Mouse (Mus musculus) heart, embryonic 15.5 days (tissue): Measurements from ENCODE around the gene Pdha1. TPM values are rescaled to one million over a fixed set of nuclear protein-coding genes. Genes with fewer than 3 reads are reported as not detected.

ENCODE experiments used
- ATAC-seq: fragments of 200-750 bp; cut with Nextera tagmentation; replicated peaks from 2 replicates; pipeline ENCODE4 v1.8.0; 2017; ENCODE audit warnings: low read depth, moderate TSS enrichment; ENCODE audit not compliant: insufficient number of reproducible peaks, insufficient read depth, low FRiP score
- H3K27ac ChIP-seq: fragments of 300-500 bp; sonication (generic); 2 replicates; pipeline ENCODE4 v1.5.1; 2015; ENCODE audit warnings: mild to moderate bottlenecking, inconsistent platforms
- H3K27me3 ChIP-seq: fragments of 300-500 bp; sonication (generic); 2 replicates; pipeline ENCODE4 v1.6.1; 2015; ENCODE audit warnings: inconsistent platforms
- H3K36me3 ChIP-seq: fragments of 300-500 bp; sonication (generic); 2 replicates; pipeline ENCODE4 v1.6.1; 2015; ENCODE audit warnings: mild to moderate bottlenecking, inconsistent platforms
- H3K4me1 ChIP-seq: fragments of 300-500 bp; sonication (generic); replicated peaks from 2 replicates; pipeline ENCODE4 v1.6.1; 2015; ENCODE audit warnings: inconsistent platforms
- H3K4me2 ChIP-seq: fragments of 300-500 bp; sonication (generic); 2 replicates; pipeline ENCODE4 v1.6.1; 2015; ENCODE audit warnings: inconsistent platforms, mild to moderate bottlenecking, moderate library complexity
- H3K4me3 ChIP-seq: fragments of 300-500 bp; sonication (generic); 2 replicates; pipeline ENCODE4 v1.5.1; 2015; ENCODE audit warnings: mild to moderate bottlenecking, inconsistent platforms
- H3K9ac ChIP-seq: fragments of 300-500 bp; sonication (generic); 2 replicates; pipeline ENCODE4 v1.6.1; 2015; ENCODE audit warnings: mild to moderate bottlenecking, inconsistent platforms
- H3K9me3 ChIP-seq: fragments of 300-500 bp; sonication (generic); replicated peaks from 2 replicates; pipeline ENCODE4 v1.6.1; 2016; ENCODE audit warnings: inconsistent platforms
- WGBS: fragments of 180-500 bp; shearing (Covaris S2); methylation state at CpG from one replicate; pipeline ENCODE4 v1.1.7; 2015; ENCODE audit warnings: mixed read lengths; 5-methylcytosine and 5-hydroxymethylcytosine counted together
- polyA plus RNA-seq: library from polyadenylated mRNA; unstranded; fragments of >200 nt; fragmentation: Nextera tagmentation; extraction: Ambion mirVana; gene quantifications from 2 replicates; pipeline ENCODE4 v1.2.1, GENCODE M21; 2015

Gene Pdha1
- 277 and 305 TPM in 2 replicates for polyA plus RNA-seq

- Histone ChIP-seq H3K4me2 (peak within 1 kb of the TSS; percentile 62), H3K9me3 (no peaks in the 10 kb centered on the region), H3K36me3 (no peaks in the 10 kb centered on the region), H3K4me3 (peak within 1 kb of the TSS; percentile 66), H3K4me1 (peaks cover 7% of the 10 kb centered on the region), H3K9ac (peak within 1 kb of the TSS; percentile 64), H3K27ac (peak within 1 kb of the TSS; percentile 97), H3K27me3 (no peaks in the 10 kb centered on the region)
- WGBS, result 17% methylated on average over 59 of the region's 67 CpGs
- ATAC-seq, result peak; percentile 93
Measured at GRCm38 (mm10) chrX:160137861-160138717, at the start of gene Pdha1. Pdha1 (minus strand) TSS chrX:160138413.

- ATAC-seq, result no peak
- Histone ChIP-seq H3K36me3 (no peaks in the 10 kb centered on the region), H3K4me1 (no peaks in the 10 kb centered on the region), H3K27ac (no peak overlapping the region), H3K27me3 (no peaks in the 10 kb centered on the region), H3K9me3 (no peaks in the 10 kb centered on the region), H3K4me3 (no peak overlapping the region), H3K9ac (no peak overlapping the region), H3K4me2 (no peak overlapping the region)
- WGBS, result 64% methylated on average over 3 of the region's 3 CpGs
Measured at GRCm38 (mm10) chrX:160179032-160179431, 40.8 kb upstream of the Pdha1 start.

- H3K27ac ChIP-seq, result no peak overlapping the region
- 13% methylated on average over 3 of the region's 3 CpGs for WGBS
- no peaks in the 10 kb centered on the region for H3K36me3 ChIP-seq
- no peak for ATAC-seq
- H3K4me3 ChIP-seq, result no peak overlapping the region
- H3K4me1 ChIP-seq, result no peaks in the 10 kb centered on the region
- no peaks in the 10 kb centered on the region for H3K27me3 ChIP-seq
- no peak overlapping the region for H3K4me2 ChIP-seq
- no peak overlapping the region for H3K9ac ChIP-seq
- H3K9me3 ChIP-seq, result no peaks in the 10 kb centered on the region
Measured at GRCm38 (mm10) chrX:160170150-160170549, 31.9 kb upstream of the Pdha1 start.

- Histone ChIP-seq H3K9me3 (no peaks in the 10 kb centered on the region), H3K27ac (no peak overlapping the region), H3K36me3 (no peaks in the 10 kb centered on the region), H3K4me2 (no peak overlapping the region), H3K9ac (no peak overlapping the region), H3K4me3 (no peak overlapping the region), H3K27me3 (no peaks in the 10 kb centered on the region), H3K4me1 (no peaks in the 10 kb centered on the region)
- no peak for ATAC-seq
- 40% methylated on average over 6 of the region's 6 CpGs for WGBS
Measured at GRCm38 (mm10) chrX:160166246-160166985, 28.2 kb upstream of the Pdha1 start.

GRCm38 (mm10) chrX:160164259-160164658 is 26.0 kb upstream of the Pdha1 start:
- Histone ChIP-seq H3K27ac (no peak overlapping the region), H3K4me3 (no peak overlapping the region), H3K9ac (no peak overlapping the region), H3K36me3 (no peaks in the 10 kb centered on the region), H3K4me2 (no peak overlapping the region), H3K9me3 (no peaks in the 10 kb centered on the region), H3K27me3 (no peaks in the 10 kb centered on the region), H3K4me1 (no peaks in the 10 kb centered on the region)
- ATAC-seq, result no peak
- WGBS, result 85% methylated on average over 3 of the region's 3 CpGs

GRCm38 (mm10) chrX:160153147-160153815 is 15.1 kb upstream of the Pdha1 start:
- WGBS, result 48% methylated on average over 4 of the region's 4 CpGs
- Histone ChIP-seq H3K36me3 (no peaks in the 10 kb centered on the region), H3K27me3 (no peaks in the 10 kb centered on the region), H3K4me1 (no peaks in the 10 kb centered on the region), H3K9me3 (no peaks in the 10 kb centered on the region), H3K27ac (no peak overlapping the region), H3K4me3 (no peak overlapping the region), H3K4me2 (no peak overlapping the region), H3K9ac (no peak overlapping the region)
- no peak for ATAC-seq

- WGBS, result 78% methylated on average over 3 of the region's 3 CpGs
- Histone ChIP-seq H3K9ac (no peak overlapping the region), H3K4me1 (no peaks in the 10 kb centered on the region), H3K4me2 (no peak overlapping the region), H3K36me3 (no peaks in the 10 kb centered on the region), H3K9me3 (no peaks in the 10 kb centered on the region), H3K27ac (no peak overlapping the region), H3K4me3 (no peak overlapping the region), H3K27me3 (no peaks in the 10 kb centered on the region)
- ATAC-seq, result no peak
Measured at GRCm38 (mm10) chrX:160148859-160149258, 10.6 kb upstream of the Pdha1 start.

GRCm38 (mm10) chrX:160147406-160147805 is 9.2 kb upstream of the Pdha1 start:
- Histone ChIP-seq H3K9ac (no peak overlapping the region), H3K27ac (no peak overlapping the region), H3K36me3 (no peaks in the 10 kb centered on the region), H3K9me3 (no peaks in the 10 kb centered on the region), H3K4me3 (no peak overlapping the region), H3K4me1 (no peaks in the 10 kb centered on the region), H3K4me2 (no peak overlapping the region), H3K27me3 (no peaks in the 10 kb centered on the region)
- 89% methylated on average over 3 of the region's 3 CpGs for WGBS
- no peak for ATAC-seq

DNA sequence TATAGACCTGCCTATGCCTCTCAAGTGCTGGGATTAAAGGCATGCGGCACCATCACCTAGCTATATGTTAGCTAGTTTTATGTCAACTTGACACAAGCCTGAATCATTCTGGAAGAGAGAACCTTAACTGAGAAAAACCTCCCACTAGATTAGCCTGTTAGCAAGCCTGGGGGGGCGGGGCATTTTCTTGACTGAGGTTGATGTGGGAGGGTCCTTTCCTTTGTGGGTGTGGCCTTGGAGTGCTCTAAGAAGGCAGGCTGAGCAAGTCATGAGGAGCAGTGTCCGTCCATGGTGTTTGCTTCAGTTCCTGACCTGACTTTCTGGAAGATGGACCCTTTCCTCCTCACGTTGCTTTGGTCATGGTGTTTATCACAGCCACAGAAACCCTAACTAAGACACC is 8.6 kb upstream of the Pdha1 start:
- Histone ChIP-seq H3K36me3 (no peaks in the 10 kb centered on the region), H3K9me3 (no peaks in the 10 kb centered on the region), H3K27me3 (no peaks in the 10 kb centered on the region), H3K27ac (no peak overlapping the region), H3K4me1 (no peaks in the 10 kb centered on the region), H3K9ac (no peak overlapping the region), H3K4me2 (no peak overlapping the region), H3K4me3 (no peak overlapping the region)
- 87% methylated on average over 4 of the region's 4 CpGs for WGBS
- ATAC-seq, result no peak

- no peak for ATAC-seq
- H3K4me1 ChIP-seq, result peaks cover 7% of the 10 kb centered on the region
- no peaks in the 10 kb centered on the region for H3K27me3 ChIP-seq
- peak overlapping the region; percentile 66 for H3K4me3 ChIP-seq
- peak overlapping the region; percentile 97 for H3K27ac ChIP-seq
- H3K9ac ChIP-seq, result peak overlapping the region; percentile 64
- no peaks in the 10 kb centered on the region for H3K9me3 ChIP-seq
- H3K36me3 ChIP-seq, result no peaks in the 10 kb centered on the region
- WGBS, result 22% methylated on average over 18 of the region's 18 CpGs
- H3K4me2 ChIP-seq, result peak overlapping the region; percentile 60
Measured at GRCm38 (mm10) chrX:160137177-160137860, 894 bp downstream of the Pdha1 start.

- H3K27me3 ChIP-seq, result no peaks in the 10 kb centered on the region
- ATAC-seq, result no peak
- no peaks in the 10 kb centered on the region for H3K9me3 ChIP-seq
- H3K9ac ChIP-seq, result 0 out of 2 replicates have a peak overlapping the region, but pooled peaks have one; percentile 36
- 41% methylated on average over 5 of the region's 5 CpGs for WGBS
- peaks cover 8% of the 10 kb centered on the region; the same call in 1 of the 2 replicates for H3K36me3 ChIP-seq
- H3K27ac ChIP-seq, result no peak overlapping the region
- peak overlapping the region; percentile 60 for H3K4me2 ChIP-seq
- H3K4me1 ChIP-seq, result peaks cover 7% of the 10 kb centered on the region
- H3K4me3 ChIP-seq, result peak overlapping the region; percentile 66
Measured at GRCm38 (mm10) chrX:160136153-160136552, 2.1 kb downstream of the Pdha1 start.
